Mouse (Mus musculus) liver, postnatal 0 days (tissue): ENCODE results near the gene Ercc6. TPM values are rescaled to one million over a fixed set of nuclear protein-coding genes. Genes with fewer than 3 reads are reported as not detected.

Experiments
- ATAC-seq: fragments of 200-750 bp; cut with Nextera tagmentation; 2 replicates; pipeline ENCODE4 v1.8.0; 2017; ENCODE audit warnings: mild to moderate bottlenecking, moderate library complexity
- DNase-seq: peaks from one replicate; pipeline ENCODE4 v3.0.0-alpha.2; 2016
- H3K27ac ChIP-seq: fragments of 300-500 bp; sonication (generic); 2 replicates; pipeline ENCODE4 v1.5.1; 2014; ENCODE audit warnings: antibody characterized with exemption, moderate library complexity, mild to moderate bottlenecking, low read depth
- H3K27me3 ChIP-seq: fragments of 300-500 bp; sonication (generic); 2 replicates; pipeline ENCODE4 v1.6.1; 2014; ENCODE audit warnings: low read length, control low read depth, mixed read lengths; ENCODE audit not compliant: insufficient read depth
- H3K36me3 ChIP-seq: fragments of 300-500 bp; sonication (generic); replicated peaks from 2 replicates; pipeline ENCODE4 v1.6.1; 2014; ENCODE audit warnings: mild to moderate bottlenecking, control low read depth, low read length, moderate library complexity, mixed read lengths; ENCODE audit not compliant: insufficient read depth
- H3K4me1 ChIP-seq: fragments of 300-500 bp; sonication (generic); 2 replicates; pipeline ENCODE4 v1.6.1; 2014; ENCODE audit warnings: antibody characterized with exemption, mild to moderate bottlenecking, control low read depth; ENCODE audit not compliant: insufficient read depth
- H3K4me2 ChIP-seq: fragments of 300-500 bp; sonication (generic); 2 replicates; pipeline ENCODE4 v1.6.1; 2014; ENCODE audit warnings: low read depth, mild to moderate bottlenecking, low read length, moderate library complexity, mixed read lengths
- H3K4me3 ChIP-seq: fragments of 300-500 bp; sonication (generic); 2 replicates; pipeline ENCODE4 v1.5.1; 2014; ENCODE audit warnings: low read depth, low read length
- H3K9ac ChIP-seq: fragments of 300-500 bp; sonication (generic); replicated peaks from 2 replicates; pipeline ENCODE4 v1.6.1; 2014; ENCODE audit warnings: mild to moderate bottlenecking, moderate library complexity
- H3K9me3 ChIP-seq: fragments of 300-500 bp; sonication (generic); 2 replicates; pipeline ENCODE4 v1.6.1; 2016; ENCODE audit warnings: mild to moderate bottlenecking, control low read depth, low read length, mixed read lengths
- CTCF ChIP-seq: sonication (generic); IDR thresholded peaks from 2 replicates; pipeline ENCODE4 v1.5.1; 2016; ENCODE audit warnings: antibody characterized with exemption, low read depth
- EP300 ChIP-seq: IDR thresholded peaks from 2 replicates; pipeline ENCODE4 v1.6.1; 2016; ENCODE audit warnings: antibody characterized with exemption, low read depth, mild to moderate bottlenecking
- WGBS: fragments of 180-500 bp; shearing (Covaris S2); extraction: QIAGEN DNeasy Blood & Tissue Kit; methylation state at CpG from one replicate; pipeline ENCODE4 v1.1.7; 2014; ENCODE audit not compliant: insufficient replicate concordance; 5-methylcytosine and 5-hydroxymethylcytosine counted together
- polyA plus RNA-seq: library from polyadenylated mRNA; unstranded; fragments of >200 nt; fragmentation: Nextera tagmentation; extraction: Ambion mirVana; gene quantifications from 2 replicates; pipeline ENCODE4 v1.2.1, GENCODE M21; 2015

Gene Ercc6
- polyA plus RNA-seq, 1 experiment from 2014 or later = 5.4 TPM

DNA sequence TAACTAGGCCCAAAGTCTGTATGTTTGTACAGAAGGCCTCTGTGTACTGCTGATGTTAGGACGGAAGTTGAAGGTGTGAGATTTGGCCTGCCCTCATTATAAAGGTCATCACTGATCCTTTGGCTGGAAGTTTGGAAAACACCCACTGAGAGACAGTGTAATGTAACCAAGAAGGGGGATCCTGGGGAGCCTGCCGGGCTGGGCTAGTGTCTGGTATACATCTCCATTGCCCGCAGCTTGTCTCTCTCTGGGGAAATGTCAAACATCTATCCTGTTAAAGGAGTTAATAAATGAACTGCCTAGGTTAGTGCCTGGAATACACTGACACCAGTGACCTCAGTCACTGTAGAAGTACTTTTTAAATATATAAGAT lies 19.8 kb downstream of the Ercc6 start:
- Histone ChIP-seq H3K9ac (no peak overlapping the region), H3K4me3 (no peak overlapping the region), H3K9me3 (no peaks in the 10 kb centered on the region), H3K36me3 (no peaks in the 10 kb centered on the region; the same call in 1 of the 2 replicates), H3K27ac (no peak overlapping the region), H3K27me3 (no peaks in the 10 kb centered on the region), H3K4me2 (no peak overlapping the region), H3K4me1 (no peaks in the 10 kb centered on the region)
- ATAC-seq = no peak
- TF ChIP-seq EP300 (no peak), CTCF (no peak)
- WGBS = 76% methylated on average over 3 of the region's 3 CpGs
- DNase-seq = no peak

DNA sequence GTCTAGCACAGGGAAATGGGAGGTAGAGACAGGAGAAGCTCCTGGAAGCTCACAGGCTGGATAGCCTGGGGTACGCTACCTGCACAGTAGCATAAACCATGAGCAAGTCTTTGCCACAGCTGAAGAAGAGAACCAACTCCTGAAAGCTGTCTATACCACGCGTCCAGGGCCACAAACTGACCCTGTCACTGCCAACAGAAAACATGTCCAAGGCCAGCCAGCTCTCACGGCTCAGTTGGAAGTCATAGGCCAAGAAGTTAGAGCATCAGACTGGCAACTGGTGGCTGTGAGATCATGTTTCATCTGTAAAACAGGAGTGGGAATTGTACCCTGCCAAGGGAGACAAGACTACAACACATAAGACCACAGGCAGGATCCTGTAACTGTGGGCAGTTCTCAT lies 20.3 kb downstream of the Ercc6 start:
- H3K27ac ChIP-seq = no peak overlapping the region
- 81% methylated on average over 4 of the region's 4 CpGs for WGBS
- no peaks in the 10 kb centered on the region for H3K4me1 ChIP-seq
- no peak overlapping the region for H3K4me2 ChIP-seq
- no peaks in the 10 kb centered on the region; the same call in 1 of the 2 replicates for H3K36me3 ChIP-seq
- no peaks in the 10 kb centered on the region for H3K9me3 ChIP-seq
- H3K4me3 ChIP-seq = no peak overlapping the region
- TF ChIP-seq EP300 (no peak), CTCF (no peak)
- ATAC-seq (no peak), DNase-seq (no peak)
- H3K27me3 ChIP-seq = no peaks in the 10 kb centered on the region
- H3K9ac ChIP-seq = no peak overlapping the region

DNA sequence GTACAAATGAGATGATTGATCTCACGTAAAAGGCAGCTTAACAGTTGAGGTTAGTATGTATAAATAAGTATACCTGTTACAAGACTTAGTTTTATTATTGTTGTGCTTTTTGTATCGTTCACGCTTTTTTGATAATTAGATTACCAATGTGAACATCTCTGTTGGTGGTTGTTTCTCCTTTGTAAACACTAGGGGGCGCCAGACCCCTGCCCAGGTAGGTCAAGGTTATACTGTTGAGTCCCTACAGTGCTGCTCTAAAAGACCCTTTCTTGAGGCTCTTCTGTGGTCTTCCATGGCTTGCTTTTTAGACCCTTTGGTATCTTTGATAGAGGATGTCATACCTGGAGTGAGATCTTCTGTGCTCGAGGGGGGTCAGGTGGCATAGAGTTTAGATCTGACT lies 20.8 kb downstream of the Ercc6 start:
- no peak for DNase-seq
- WGBS = 66% methylated on average over 5 of the region's 5 CpGs
- no peak for ATAC-seq
- Histone ChIP-seq H3K9ac (no peak overlapping the region), H3K36me3 (no peaks in the 10 kb centered on the region), H3K4me1 (no peaks in the 10 kb centered on the region), H3K27ac (no peak overlapping the region), H3K9me3 (no peaks in the 10 kb centered on the region), H3K4me3 (no peak overlapping the region), H3K27me3 (no peaks in the 10 kb centered on the region), H3K4me2 (no peak overlapping the region)
- TF ChIP-seq CTCF = peak; percentile 76
- TF ChIP-seq EP300 = no peak

DNA sequence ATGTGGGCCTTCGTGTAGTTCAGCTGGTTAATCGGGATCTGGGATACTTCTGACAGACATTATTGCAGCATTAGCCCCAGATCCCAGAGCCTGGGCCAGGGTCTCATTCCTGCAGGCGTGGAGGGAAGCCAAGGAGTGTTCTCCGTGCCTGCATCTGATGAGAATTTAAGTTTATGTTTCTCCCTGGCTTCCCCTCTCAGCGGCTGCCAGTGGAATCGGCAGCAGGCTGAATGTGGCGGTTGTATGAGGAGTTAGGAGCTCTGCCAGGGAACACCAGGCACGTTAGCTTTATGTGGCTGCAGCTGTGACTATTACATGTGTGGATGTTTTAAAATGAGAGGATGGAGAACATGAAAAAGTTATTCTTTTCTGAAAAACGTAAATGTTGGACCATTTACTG lies 23.4 kb downstream of the Ercc6 start:
- no peak overlapping the region for H3K27ac ChIP-seq
- ATAC-seq = no peak
- TF ChIP-seq CTCF (no peak), EP300 (no peak)
- H3K36me3 ChIP-seq = peaks cover 1% of the 10 kb centered on the region
- WGBS = 83% methylated on average over 9 of the region's 9 CpGs
- no peak overlapping the region for H3K4me3 ChIP-seq
- no peaks in the 10 kb centered on the region for H3K4me1 ChIP-seq
- H3K27me3 ChIP-seq = no peaks in the 10 kb centered on the region
- no peak overlapping the region for H3K9ac ChIP-seq
- H3K4me2 ChIP-seq = no peak overlapping the region
- no peaks in the 10 kb centered on the region for H3K9me3 ChIP-seq
- DNase-seq = no peak

DNA sequence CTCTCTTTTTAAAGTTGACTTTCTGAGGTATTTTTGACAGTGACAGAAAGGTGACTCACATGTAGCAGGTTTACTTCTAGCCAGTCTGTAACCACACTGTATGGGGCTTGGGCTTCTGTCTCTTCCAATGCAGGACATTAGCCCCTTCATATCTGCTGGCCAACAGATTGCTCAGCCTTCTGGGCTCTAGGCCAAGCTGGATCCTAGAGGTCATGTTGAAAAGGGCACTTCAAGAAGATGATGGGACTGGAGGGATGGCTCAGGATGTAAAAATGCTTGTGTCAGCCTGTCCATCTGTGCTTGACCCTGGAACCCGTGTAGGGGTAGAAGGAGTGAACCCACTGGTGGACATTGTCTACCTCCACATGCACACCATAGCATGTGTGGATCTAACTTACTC lies 24.8 kb downstream of the Ercc6 start:
- no peak for TF ChIP-seq EP300
- no peak for TF ChIP-seq CTCF
- ATAC-seq = no peak

DNA sequence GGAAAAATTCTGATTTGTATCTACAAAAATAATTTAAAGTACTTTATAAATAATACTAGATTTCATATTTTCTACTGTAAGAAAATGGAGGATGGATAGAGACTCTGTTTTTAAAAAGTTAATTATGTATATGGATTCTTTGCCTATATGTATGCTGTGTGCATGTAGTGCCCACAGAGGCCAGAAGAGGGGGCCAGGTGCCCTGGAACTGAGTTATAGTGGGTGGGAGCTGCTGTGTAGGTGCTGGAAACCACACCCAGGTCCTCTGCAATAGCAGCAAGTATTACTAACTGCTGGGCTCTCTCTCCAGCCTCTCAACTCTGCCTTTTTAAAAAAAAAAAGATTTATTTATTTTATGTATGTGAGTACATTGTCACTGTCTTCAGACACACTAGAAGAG lies 29.8 kb downstream of the Ercc6 start:
- H3K4me2 ChIP-seq = no peak overlapping the region
- no peaks in the 10 kb centered on the region for H3K27me3 ChIP-seq
- no peak for DNase-seq
- no peak overlapping the region for H3K27ac ChIP-seq
- H3K9ac ChIP-seq = no peak overlapping the region
- H3K9me3 ChIP-seq = no peaks in the 10 kb centered on the region
- no peak for ATAC-seq
- H3K4me3 ChIP-seq = no peak overlapping the region
- peaks cover 18% of the 10 kb centered on the region for H3K36me3 ChIP-seq
- H3K4me1 ChIP-seq = no peaks in the 10 kb centered on the region
- no peak for TF ChIP-seq EP300
- TF ChIP-seq CTCF = 0 out of 2 replicates have a peak, but pooled peaks have one; percentile 4

More for the DNA sequence above, 24.8 kb downstream of the Ercc6 start:
- no peak overlapping the region for H3K4me3 ChIP-seq
- no peak overlapping the region for H3K4me2 ChIP-seq
- no peak overlapping the region for H3K27ac ChIP-seq
- no peak for DNase-seq
- no peaks in the 10 kb centered on the region for H3K4me1 ChIP-seq
- H3K27me3 ChIP-seq = no peaks in the 10 kb centered on the region
- H3K9me3 ChIP-seq = no peaks in the 10 kb centered on the region
- H3K36me3 ChIP-seq = peaks cover 11% of the 10 kb centered on the region
- WGBS = 88% methylated on average over 1 of the region's 1 CpGs
- no peak overlapping the region for H3K9ac ChIP-seq

DNA sequence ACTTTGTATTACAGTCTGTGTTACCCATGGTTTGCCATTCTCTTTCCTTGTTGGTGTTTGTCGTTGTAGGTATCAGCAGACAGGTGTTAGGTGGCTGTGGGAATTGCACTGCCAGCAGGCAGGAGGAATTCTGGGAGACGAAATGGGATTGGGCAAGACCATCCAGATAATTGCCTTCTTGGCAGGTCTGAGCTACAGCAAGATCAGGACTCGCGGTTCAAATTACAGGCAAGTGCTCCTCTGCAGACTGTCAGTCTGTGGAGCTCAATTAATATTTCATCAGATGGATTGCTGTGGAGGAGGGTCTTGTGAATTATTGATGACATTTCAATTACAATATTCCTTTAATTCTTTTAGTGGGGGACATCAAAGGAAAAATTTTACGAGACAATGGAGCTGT lies 33.4 kb downstream of the Ercc6 start:
- H3K4me1 ChIP-seq = no peaks in the 10 kb centered on the region
- TF ChIP-seq CTCF (no peak), EP300 (no peak)
- H3K9me3 ChIP-seq = no peaks in the 10 kb centered on the region
- ATAC-seq = no peak
- DNase-seq = no peak
- peaks cover 27% of the 10 kb centered on the region for H3K36me3 ChIP-seq
- H3K27ac ChIP-seq = no peak overlapping the region
- H3K4me3 ChIP-seq = no peak overlapping the region
- H3K9ac ChIP-seq = no peak overlapping the region
- H3K4me2 ChIP-seq = no peak overlapping the region
- WGBS = 85% methylated on average over 5 of the region's 5 CpGs
- no peaks in the 10 kb centered on the region for H3K27me3 ChIP-seq
